ENCODE assay signal across 26 mouse cellular contexts in genomic region chr5:148751980-148752379, GRCm38 (mm10).
DNase-seq lines count a peak whose midpoint lies in the region; TF ChIP-seq lines count a peak whose summit lies in the region.
"Had no signal": no experiment of that assay in that cellular context is flagged by ENCODE, and none has a peak within 500 bp of the region (broad histone marks: within the 10 kb centered on the region; RNA-seq: fewer than 3 reads in every experiment).

No protein-coding gene starts in this region.

- DNase-seq in A20 (ENCODE audit: low read depth, low spot score) (peak; percentile 20), ES-E14 (ENCODE audit: low read depth, low spot score) (no peak)
- DNase-seq in c-Kit-positive CD71-positive TER-119-positive erythroid progenitor cells, embryonic 14.5 days (ENCODE audit: low spot score): no peak
- no peak for DNase-seq in midbrain, embryonic 10.5 days (ENCODE audit: low spot score)
- no peak for DNase-seq in adrenal gland, adult 8-10 months
- DNase-seq: adrenal gland, postnatal 14 days; cerebellum, adult 11 months; cerebellum, adult 2 months; cerebellum, adult 9-11 months; cerebellum, postnatal 25 days; forebrain, postnatal 0 days; gastrocnemius, adult 2 months; gastrocnemius, postnatal 14 days; heart, adult 18-20 months; heart, postnatal 10 days; heart, postnatal 4 days; kidney, adult 18-20 months had no signal

- in situ Hi-C loops in ES-E14 (cut with MboI; ENCODE audit: low sequenced_read_pairs in 2 of 2, unreplicated experiment in 2 of 2): no loop called here

- H3K9me3 ChIP-seq in E14TG2a.4 (ENCODE audit: low read length) (no peaks in the 10 kb centered on the region), ES-E14 (ENCODE audit: control insufficient read depth, insufficient read depth, low read depth, low read length) (no peaks in the 10 kb centered on the region)
- H3K9me3 ChIP-seq in midbrain, embryonic 10.5 days (replicated peaks): peaks cover 4% of the 10 kb centered on the region; the same call in 1 of the 2 replicates
- H3K9me3 ChIP-seq: embryonic facial prominence, embryonic 15.5 days; heart, embryonic 15.5 days had no signal

- no peak overlapping the region for H3K27ac ChIP-seq in ES-E14 (ENCODE audit: insufficient read depth, low read depth, low read length, poor library complexity, severe bottlenecking)
- no peak overlapping the region for H3K27ac ChIP-seq in midbrain, embryonic 10.5 days (replicated peaks)
- H3K27ac ChIP-seq: embryonic facial prominence, embryonic 12.5 days; embryonic facial prominence, embryonic 15.5 days; gastrocnemius, adult 2 months; heart, embryonic 15.5 days; hindbrain, embryonic 14.5 days; hindbrain, postnatal 0 days had no signal

- WGBS in midbrain, embryonic 10.5 days: 93% methylated on average over 13 of the region's 13 CpGs

- peaks cover 76% of the 10 kb centered on the region for H3K4me1 ChIP-seq in E14TG2a.4 (replicated peaks; ENCODE audit: low read depth, low read length)
- H3K4me1 ChIP-seq in ES-E14 (ENCODE audit: control insufficient read depth in 2 of 2, insufficient read depth in 2 of 2, low read length in 2 of 2, poor library complexity in 1 of 2): peaks cover 0 to 13% of the 10 kb centered on the region in 2 experiments; a peak in 3 of 4 replicates
- H3K4me1 ChIP-seq in midbrain, embryonic 10.5 days: no peaks in the 10 kb centered on the region
- H3K4me1 ChIP-seq: embryonic facial prominence, embryonic 12.5 days; heart, embryonic 12.5 days had no signal

- no peak overlapping the region for H3K9ac ChIP-seq in ES-E14 (ENCODE audit: insufficient read depth, low read depth, low read length, poor library complexity, severe bottlenecking)
- H3K9ac ChIP-seq: embryonic facial prominence, embryonic 12.5 days; embryonic facial prominence, embryonic 15.5 days; forebrain, postnatal 0 days; heart, embryonic 12.5 days; heart, embryonic 15.5 days; hindbrain, embryonic 14.5 days had no signal

- H3K27me3 ChIP-seq in E14TG2a.4 (ENCODE audit: insufficient read depth, low read length): no peaks in the 10 kb centered on the region
- H3K27me3 ChIP-seq in midbrain, embryonic 10.5 days (ENCODE audit: low read depth, poor library complexity, severe bottlenecking): no peaks in the 10 kb centered on the region
- H3K27me3 ChIP-seq: embryonic facial prominence, embryonic 12.5 days; embryonic facial prominence, embryonic 15.5 days; heart, embryonic 12.5 days; heart, embryonic 15.5 days; Patski had no signal

- peak overlapping the region; percentile 65 for H3K4me3 ChIP-seq in E14TG2a.4 (replicated peaks; ENCODE audit: low read length)
- peak overlapping the region; percentile 13 to 68; a peak in 3 of 4 replicates for H3K4me3 ChIP-seq in ES-E14 (ENCODE audit: insufficient read depth in 1 of 2, low read depth in 1 of 2, low read length in 2 of 2, poor library complexity in 1 of 2, severe bottlenecking in 1 of 2)
- H3K4me3 ChIP-seq in midbrain, embryonic 10.5 days: no peak overlapping the region
- H3K4me3 ChIP-seq: embryonic facial prominence, embryonic 12.5 days; embryonic facial prominence, embryonic 15.5 days; gastrocnemius, adult 2 months; heart, embryonic 12.5 days; heart, embryonic 15.5 days had no signal

- TF ChIP-seq CTCF in E14TG2a.4 (conservative IDR thresholded peaks at IDR 0.05; ENCODE audit: low read length): no peak

- H3K36me3 ChIP-seq in E14TG2a.4 (ENCODE audit: insufficient read depth, low read length) (no peaks in the 10 kb centered on the region), ES-E14 (ENCODE audit: control insufficient read depth, insufficient read depth, low read length, poor library complexity, severe bottlenecking) (no peaks in the 10 kb centered on the region)
- H3K36me3 ChIP-seq in midbrain, embryonic 10.5 days: no peaks in the 10 kb centered on the region
- H3K36me3 ChIP-seq: embryonic facial prominence, embryonic 12.5 days; embryonic facial prominence, embryonic 15.5 days; G1E; heart, embryonic 12.5 days; heart, embryonic 15.5 days had no signal

TF ChIP-seq in ES-E14, 5 proteins besides CTCF, POLR2A, EP300 and RAD21:
- TF ChIP-seq ZC3H11A (IDR thresholded peaks at IDR 0.05; ENCODE audit: borderline replicate concordance, low read depth, low read length) (no peak), HCFC1 (IDR thresholded peaks at IDR 0.05; ENCODE audit: borderline replicate concordance, insufficient read depth, low read length) (no peak), CHD2 (IDR thresholded peaks at IDR 0.05; ENCODE audit: low read depth, low read length) (no peak), ZNF384 (IDR thresholded peaks at IDR 0.05; ENCODE audit: low read depth, low read length) (no peak), MAFK (IDR thresholded peaks at IDR 0.05; ENCODE audit: insufficient read depth, low read depth, low read length) (no peak)
